Mouse (Mus musculus): ENCODE measurements around the gene Cd320.
"Not testable (repeated sequence)": the region's sequence is repeated elsewhere in the genome, so short reads cannot be mapped to it uniquely, and the experiment has no call there.

The Cd320 gene

DNA sequence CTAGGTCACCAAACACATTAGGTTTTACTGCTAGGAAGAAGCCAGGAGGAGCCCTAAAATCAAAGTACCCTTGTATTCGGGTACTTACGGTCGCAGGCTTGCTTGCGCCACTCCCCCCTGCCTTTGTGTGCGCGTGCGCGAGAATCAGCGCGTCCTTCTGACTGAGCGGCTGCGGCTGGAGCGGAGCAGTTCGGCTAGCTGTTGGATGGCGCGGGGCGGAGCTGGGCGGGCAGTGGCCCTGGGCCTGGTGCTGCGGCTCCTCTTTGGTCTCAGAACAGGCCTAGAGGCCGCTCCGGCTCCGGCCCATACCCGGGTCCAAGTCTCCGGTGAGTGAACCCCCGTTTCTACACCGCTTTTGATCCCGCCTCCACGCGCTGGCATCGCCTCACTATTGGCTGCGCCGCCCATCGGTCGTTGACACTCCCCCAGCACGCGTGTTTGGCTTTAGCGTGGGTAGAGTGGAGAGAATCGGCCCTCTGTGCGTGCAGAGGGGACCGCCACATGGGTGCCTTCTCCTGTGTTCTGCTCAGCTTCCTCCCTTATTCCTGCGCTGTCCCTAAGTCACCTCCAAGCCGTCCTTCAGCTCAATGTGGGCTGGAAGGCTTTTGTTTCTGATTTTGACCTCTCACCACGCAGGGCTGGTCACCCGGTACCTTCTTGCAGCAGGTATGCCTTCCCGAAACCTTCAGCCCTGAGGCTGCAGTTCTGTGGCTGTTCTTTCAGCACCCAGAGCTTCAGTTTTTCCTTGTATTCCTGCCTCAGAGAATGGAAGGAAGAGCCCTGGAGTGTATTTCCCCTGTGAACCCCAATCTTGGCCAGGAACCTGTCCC lies at the start of gene Cd320:
TSS of gene Cd320 (plus strand) at position 126 of the 830 bp plus-strand sequence.
- in situ Hi-C loops (cut with MseI, MboI) = no loop called here

DNA sequence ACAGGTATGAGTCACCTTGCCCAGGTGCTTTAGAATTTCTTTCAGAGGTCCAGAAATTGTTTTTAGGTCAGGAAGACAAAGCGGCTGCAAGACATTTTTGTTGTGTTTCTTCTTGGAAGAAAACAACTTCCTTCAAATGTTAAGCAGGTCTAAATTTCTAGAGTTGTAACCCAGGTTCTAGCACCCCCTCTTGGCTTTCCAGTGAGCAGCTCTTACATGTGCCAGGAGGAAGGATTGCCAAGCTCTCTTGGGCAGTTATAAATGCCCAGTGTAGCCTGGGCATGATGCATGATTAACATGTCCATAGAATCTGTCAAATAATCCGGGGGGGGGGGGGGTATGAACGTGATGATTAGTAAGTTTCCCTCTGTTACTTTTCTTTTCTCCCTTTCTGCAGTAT lies 44.6 kb upstream of the Cd320 start:
- in situ Hi-C loops (cut with MseI, MboI) = no loop called here

DNA sequence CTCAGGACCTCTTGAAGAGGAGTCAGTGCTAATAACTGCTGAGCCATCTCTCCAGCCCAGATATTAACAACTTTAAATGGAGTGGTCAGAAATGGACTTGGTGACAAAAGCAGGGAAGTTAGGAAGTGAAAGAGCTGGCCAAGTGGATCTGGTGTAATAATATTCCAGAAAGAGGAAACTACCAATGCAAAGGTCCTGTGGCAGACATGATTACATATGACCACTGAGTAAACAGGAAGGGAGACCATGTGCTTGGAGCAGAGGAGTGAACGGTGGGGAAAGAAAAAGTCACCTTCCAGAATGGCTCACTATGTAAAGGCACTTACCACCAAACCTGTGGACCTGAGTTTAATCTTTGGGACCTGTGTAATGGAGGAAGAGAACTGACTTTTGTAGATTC lies 43.6 kb upstream of the Cd320 start:
- in situ Hi-C loops (cut with MseI, MboI) = no loop called here

DNA sequence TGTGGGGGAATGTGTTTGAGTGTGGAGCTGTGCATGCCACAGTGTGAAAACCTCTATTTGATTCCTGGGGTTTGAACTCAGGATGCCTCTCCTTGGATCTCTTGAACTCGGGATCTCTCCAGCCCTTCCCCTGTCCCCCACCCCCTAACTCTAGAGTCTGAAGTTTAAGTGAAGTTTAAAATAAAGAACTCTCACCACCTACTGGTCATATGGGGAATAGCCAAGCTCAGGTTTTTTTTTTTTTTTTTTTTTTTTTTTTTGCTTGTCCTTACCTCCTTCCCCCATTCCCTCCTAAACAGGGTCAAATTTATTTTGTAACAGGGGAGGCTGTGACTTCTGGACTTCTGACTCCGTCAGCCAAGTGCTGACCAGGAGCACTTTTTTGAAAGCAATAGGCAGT lies 40.7 kb upstream of the Cd320 start:
- in situ Hi-C loops (cut with MseI, MboI) = no loop called here

DNA sequence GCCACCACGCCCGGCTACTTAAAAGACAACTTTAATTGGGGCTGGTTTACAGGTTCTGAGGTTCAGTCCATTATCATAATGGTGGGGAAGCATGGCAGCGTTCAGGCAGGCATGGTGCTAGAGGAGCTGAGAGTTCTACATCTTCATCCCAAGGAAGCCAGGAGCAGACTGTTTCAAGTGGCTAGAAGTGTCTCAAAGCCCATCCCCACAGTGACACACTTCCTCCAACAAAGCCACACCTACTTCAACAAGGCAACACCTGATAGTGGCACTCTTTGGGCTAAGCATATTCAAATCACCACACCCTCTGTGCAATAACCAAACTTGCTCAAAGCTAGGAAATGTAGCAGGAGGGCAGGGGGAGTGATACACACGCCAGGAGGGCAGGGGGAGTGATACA lies 38.7 kb upstream of the Cd320 start:
- in situ Hi-C loops (cut with MseI, MboI) = no loop called here

DNA sequence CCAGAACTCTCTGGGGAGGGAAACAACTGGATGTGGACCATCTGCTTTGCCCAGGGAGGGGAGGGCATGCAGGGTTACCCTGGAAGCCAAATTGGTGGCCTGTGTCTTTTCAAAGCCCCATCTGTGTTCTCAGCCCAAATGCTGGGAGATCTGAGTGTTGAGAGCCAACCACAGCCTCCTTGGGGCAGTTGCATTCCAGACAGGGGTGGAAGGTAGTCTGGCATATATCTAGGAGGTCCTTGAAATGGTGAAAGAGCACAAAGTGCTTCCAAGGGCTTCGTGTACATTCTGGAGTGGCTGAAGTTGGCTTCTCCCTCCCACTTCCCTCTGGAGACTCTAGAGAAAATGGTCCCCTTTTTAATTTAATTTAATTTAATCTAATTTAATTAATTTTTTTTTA lies 38.1 kb upstream of the Cd320 start:
- in situ Hi-C loops (cut with MseI, MboI) = no loop called here

DNA sequence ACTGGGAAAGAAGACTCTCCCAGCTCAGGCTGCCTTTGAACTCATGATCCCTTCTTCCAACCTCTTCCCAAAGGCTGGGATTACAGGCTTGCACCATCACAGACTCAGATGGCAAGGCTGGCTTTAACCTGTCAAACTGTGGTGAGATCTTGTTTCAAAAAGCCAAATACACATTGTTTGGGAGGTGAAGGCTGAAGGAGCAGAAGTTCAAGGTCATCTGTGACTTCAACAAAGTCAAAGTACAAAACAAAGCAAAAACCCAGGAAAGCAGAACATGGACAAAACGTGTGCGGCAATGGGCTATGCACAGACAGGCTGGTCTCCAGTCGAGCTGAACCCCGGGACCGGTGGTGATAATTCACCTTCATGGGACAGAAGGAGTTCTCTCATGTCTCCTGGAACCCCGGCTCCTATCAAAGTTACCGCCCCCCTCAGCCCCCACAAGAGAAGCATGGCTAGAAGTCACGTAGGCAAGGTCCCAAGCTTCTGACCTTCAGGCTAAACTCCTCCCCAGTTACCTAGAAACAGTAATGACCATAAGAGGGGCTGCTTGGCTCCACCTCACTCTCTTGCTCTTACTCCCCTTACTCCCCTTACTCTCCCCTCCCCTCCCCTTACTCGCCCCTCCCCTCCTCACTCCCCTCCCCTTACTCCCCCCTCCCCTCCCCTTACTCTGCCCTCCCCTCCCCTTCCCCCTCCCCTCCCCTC lies 35.6 kb upstream of the Cd320 start:
- in situ Hi-C loops (cut with MseI, MboI) = no loop called here

DNA sequence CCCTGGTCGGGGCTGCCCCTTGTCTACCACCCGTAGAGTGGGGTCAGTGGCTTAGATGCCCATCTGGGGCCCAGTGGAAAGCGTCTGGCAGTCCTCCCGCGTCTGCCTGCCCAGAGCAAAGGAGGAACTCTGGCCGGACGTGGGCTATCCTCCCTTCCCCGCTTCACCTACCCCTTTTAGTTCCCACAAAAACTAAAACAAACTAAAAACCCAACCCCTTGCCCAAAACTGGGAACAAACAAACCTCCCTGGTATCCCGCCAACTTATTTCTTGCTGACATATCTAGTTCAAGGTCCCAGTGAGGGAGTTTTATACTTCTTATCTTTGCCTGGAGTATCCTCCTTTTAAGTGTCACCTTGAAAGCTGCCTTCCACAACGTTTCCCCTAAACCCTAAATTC lies 34.7 kb upstream of the Cd320 start:
- in situ Hi-C loops (cut with MseI, MboI) = no loop called here

DNA sequence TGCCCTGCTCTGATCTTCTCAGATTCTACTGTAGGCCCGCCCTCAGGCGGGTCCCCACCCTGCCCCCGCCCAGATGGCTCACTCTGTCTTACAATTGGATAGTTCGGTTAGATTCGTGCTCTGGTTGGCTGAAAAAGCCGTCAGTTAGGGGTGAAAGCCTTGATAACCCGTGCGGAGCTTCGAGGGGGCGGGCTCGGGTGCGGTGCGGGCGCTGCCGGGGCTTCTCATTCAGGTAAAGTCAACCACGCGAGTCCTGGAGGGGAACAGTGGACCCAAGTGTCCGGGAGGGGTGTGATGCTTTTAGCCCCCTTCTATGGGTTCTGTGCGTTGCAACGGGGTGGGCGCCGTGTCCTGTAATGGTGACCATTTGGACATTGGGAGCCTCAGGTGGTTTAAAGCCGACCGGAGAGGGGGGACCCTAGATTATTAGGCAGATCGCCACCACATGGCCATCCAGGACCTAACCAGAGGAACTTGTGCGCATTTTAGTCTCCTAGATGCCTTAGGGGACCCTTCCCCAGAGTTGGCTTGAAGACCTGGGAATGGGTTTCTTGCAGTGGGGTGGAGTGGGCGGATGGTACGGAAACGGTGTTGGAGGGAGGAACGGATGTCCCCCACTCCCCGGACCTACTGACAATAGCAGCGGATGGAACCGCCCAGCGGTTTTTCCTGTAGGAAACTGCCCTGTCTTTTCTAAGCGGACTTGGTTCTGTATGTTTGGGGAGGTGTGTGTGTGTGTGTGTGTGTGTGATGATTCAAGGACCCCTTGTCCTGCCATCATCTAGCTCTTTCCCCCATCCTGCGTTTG lies 32.4 kb upstream of the Cd320 start, which contains the start of gene Kank3:
TSS of gene Kank3 (plus strand) at position 186 of the 808 bp plus-strand sequence.
- in situ Hi-C loops (cut with MseI, MboI) = no loop called here

DNA sequence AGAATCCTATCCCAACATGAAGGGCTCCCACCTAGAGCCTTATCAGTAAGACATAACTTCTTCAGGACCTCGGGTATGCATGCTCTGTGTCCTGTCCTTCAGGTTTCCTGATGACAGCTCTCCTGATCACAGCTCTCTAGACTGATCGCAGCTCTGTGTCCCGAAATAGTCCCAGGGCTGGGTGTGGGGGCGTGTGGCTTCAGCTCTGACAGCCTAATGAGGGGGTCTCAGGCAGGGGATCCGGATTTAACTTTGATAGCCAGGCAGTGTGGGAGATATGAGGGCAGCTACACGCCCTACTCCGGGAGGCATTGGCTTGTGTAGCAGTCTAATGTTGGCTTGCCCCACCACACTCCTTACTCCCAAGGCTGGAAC lies 31.8 kb upstream of the Cd320 start:
- in situ Hi-C loops (cut with MseI, MboI) = no loop called here

DNA sequence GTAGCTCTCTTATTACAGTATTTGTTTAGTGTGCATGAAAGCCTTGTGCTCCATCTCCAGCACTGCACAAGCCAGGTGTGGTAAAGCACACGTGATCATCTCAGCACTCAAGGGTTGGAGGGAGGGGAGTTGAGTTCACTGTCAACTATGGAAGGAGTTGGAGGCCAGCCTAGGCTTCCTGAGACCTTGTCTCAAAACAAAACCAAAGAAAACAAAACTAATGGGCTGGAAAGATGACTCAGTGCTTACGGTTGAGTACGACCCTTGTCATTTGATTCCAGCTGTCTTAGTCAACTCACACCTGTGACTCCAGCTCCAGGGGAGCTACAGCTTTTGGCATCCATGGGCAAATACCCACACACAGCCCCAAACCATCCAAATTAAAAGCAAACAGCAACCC lies 30.4 kb upstream of the Cd320 start:
- in situ Hi-C loops (cut with MseI, MboI) = no loop called here

DNA sequence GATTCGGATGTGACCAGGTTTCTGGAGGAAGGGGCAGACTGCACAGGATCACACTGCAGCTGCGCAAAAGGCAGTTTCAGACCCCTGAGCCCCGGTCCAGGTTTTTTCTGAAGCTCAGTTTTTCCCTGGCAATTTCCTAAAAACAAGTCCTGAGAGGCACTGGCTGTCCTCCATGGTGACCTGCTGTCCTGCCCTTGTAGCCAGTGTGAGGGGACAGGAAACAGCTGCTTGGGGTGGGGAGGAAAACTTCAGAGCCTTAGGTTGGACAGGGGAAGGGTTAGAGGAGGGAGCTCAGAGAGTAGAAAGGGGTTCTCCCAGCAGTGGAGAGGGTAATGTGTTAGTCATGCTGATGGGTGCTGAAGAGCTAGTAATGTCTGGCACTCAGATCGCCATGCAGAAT lies 29.9 kb upstream of the Cd320 start:
- in situ Hi-C loops (cut with MseI, MboI) = no loop called here

DNA sequence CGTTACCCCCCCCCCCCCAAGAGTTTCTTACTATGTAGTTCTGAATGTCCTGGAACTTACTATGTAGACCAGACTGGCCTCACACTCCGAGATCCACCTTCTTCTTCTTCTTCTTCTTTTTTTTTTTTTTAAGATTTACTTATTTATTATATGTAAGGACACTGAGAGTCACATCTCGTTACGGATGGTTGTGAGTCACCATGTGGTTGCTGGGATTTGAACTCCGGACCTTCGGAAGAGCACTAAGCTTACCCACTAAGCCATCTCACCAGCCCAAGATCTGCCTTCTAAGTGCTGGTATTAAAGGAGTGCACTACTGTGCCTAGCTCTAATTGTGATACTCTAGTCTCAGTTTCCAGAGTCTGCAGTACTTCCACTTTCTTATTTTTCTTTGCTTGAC lies 27.5 kb upstream of the Cd320 start:
- in situ Hi-C loops (cut with MseI, MboI) = no loop called here

DNA sequence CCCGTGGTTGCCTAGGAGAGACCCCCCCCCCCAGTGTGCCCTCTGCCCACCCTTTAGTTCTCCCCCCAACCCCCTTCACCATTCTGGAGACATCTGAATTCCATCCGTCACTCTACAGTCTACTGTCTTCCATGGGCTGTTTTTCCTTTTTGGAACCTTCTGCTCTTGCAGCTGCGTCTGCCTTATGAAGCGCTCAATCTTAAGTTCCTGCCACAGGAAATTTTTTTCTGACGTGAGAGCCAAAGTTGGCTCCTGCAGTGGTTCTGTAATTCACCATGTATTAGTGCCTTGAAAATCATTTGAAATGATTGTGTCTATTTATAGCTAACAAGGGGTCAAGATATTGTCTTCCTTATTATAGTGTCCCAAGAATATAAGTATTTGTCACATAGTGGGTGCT lies 26.3 kb upstream of the Cd320 start:
- in situ Hi-C loops (cut with MseI, MboI) = no loop called here

DNA sequence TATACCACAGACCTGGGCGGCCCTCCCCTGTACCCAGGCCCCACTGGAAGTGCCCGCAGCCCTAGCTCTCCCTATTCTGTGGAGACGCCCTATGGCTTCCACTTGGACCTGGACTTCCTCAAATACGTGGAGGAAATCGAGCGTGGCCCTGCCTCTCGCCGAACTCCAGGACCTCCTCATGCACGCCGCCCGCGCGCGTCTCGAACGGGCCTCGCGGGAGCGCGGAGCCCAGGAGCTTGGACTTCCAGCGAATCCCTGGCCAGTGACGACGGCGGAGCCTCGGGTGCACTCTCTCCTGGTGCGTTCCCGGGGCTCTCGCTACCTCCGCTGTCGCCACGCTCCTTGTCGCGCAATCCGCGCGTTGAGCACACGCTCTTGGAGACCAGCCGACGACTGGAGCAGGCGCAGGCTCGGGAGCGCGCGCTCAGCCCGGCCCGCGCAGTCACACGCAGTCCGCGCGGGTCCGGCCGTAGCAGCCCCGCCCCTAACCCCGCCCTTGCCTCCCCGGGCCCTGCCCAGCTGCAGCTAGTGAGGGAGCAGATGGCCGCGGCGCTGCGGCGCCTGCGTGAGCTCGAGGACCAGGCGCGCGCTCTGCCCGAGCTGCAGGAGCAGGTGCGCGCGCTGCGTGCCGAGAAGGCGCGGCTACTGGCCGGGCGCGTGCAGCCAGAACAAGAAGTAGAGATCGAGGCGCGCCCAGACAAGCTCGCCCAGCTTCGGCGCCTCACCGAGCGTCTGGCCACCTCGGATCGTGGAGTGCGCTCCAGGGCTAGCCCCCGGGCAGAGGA lies 25.5 kb upstream of the Cd320 start:
- in situ Hi-C loops (cut with MseI, MboI) = no loop called here

DNA sequence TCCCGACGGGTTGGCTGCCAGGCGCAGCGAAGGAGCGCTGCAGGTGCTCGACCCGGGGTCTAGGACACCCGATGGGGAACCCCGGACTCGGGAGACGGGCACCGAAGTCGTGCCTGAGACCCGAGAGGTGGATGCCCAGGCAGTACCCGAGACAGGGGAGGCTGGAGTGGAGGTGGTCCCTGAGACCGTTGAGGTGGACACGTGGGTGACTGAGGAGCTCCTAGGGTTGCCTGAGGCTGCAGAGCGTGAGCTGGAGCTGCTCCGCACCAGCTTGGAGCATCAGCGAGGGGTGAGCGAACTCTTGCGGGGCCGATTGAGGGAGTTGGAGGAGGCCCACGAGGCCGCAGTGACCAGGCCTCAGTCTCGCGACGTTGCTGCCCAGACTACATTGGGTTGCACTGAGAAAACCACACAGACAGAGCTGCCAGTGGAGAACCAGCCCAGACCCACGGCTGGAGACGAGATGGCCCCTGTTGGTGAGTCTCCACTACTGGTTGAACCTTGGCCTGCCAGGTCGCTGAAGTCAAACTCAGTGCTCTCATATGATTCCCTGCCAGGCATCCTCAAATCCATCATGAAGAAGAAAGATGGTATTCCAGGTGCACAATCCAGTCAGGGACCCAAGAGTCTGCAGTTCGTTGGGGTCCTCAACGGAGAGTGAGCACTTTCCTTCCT lies 24.8 kb upstream of the Cd320 start:
- in situ Hi-C loops (cut with MseI, MboI) = no loop called here

DNA sequence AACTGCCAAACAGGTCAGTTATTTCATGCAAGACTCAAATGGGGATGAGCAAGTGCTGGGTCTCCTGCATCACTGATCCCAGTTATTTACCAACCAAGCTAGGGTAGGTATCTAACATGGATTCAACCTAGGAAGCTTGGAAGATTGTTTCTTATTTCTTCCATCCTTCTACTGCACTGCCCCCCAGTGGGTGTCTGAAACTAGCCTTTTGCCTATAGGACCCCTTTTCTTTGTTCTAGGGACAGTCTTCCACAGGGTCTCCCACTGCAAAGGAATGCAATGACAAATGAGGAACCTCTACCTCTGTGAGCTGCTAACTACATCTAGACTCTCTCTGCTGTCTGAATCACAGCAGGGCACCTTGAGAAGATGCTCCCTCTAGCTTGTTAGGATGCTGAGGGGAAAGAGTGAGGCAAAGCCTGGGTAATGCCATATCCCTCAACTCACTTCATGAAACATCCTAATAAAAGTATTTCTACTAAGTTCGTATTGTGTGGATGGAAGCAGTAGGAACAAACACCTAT lies 20.4 kb upstream of the Cd320 start:
- in situ Hi-C loops (cut with MseI, MboI) = no loop called here

DNA sequence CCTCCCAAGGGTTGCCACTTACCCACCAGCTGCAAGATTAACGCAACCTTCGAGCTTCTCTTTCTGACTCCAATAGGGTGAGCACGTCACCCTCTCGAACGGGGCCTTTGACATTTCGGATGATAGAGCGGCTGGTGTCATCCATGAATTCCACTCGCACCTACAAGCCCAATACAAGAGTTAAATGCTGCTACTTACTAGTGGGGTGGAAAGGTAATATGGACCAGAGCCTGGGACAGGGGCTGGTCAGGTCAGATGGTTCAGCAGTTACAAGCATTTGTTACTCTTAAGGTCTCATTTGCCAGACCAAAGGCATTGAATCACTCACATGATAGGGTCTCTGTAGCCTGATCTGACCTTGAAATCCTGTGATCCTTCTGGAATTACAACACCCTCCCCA lies 19.7 kb upstream of the Cd320 start:
- in situ Hi-C loops (cut with MseI, MboI) = not testable (repeated sequence)

DNA sequence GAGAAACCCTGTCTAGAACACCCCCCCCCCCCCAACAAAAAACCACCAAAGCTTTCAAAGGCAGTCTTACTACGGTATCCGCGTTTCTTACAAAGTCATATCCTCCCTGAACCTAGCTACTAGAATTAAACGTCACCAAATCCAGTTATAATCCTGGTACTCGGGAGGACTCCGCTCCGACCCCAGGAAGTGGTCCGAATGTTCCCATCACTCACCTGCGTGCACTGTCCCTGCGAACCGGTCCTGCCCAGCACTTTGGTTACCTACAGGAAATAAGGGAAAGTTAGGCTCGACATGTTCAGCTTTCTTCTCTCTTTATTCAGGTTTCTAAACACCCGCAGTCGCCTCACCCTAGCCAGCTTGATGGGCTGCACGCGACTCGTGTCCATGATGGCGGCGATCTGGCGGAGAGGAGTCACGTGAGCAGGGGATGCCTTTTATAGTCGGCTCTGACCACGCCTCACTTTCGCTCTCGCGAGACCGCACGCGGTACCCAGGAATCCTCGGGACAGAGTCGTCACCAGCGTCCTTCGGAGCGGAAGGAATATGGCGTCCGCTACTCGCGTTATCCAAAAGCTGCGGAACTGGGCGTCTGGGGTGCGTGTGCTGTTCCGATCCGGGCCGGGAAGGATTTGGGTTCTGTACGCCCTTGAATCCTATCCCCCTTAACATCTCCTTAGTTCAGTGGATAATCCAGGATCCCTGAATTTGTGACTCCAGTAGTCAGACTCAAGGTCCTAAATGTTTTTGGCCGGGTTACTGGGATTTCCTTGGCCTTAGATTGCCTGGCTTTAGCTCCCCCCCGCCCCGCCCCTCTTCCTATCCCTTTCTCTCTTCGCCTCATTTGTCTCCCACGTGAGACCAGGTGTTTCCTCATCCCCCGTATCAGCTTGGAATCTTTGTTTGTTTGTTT lies 18.6 kb upstream of the Cd320 start, which contains the start of the genes Rps28 and Ndufa7:
TSS of gene Rps28 (minus strand) at position 479 of the 913 bp plus-strand sequence.
TSS of gene Ndufa7 (plus strand) at position 489 of the 913 bp plus-strand sequence.
- in situ Hi-C loops (cut with MseI, MboI) = no loop called here

DNA sequence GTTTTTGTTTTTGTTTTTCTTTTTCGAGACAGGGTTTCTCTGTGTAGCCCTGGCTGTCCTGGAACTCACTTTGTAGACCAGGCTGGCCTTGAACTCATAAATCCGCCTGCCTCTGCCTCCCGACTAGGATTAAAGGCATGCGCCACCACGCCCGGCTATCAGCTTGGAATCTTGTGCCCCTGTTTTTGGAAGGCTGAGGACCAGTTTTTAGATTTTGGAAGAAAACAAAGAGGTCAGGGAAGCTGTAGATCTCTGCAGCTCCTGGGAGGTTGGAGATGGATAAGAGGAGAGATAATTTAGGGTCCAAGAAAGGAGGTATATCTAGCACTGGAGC lies 17.9 kb upstream of the Cd320 start:
- in situ Hi-C loops (cut with MseI, MboI) = not testable (repeated sequence)

Data from mouse trophoblast stem cell (cell line).